Mouse (Mus musculus) CH12.LX (cell line): ENCODE data around the gene Myog. TPM values are rescaled to one million over a fixed set of nuclear protein-coding genes. Genes with fewer than 3 reads are reported as not detected.

ENCODE experiments used
- DNase-seq: peaks from one replicate; pipeline ENCODE4 v3.0.0-alpha.2; 2013; ENCODE audit errors: extremely low read depth
- H3K27ac ChIP-seq: 2 replicates; pipeline ENCODE4 v1.5.1; 2012; ENCODE audit warnings: low read depth, mild to moderate bottlenecking, control low read depth, moderate library complexity; ENCODE audit not compliant: insufficient read depth
- H3K27me3 ChIP-seq: replicated peaks from 2 replicates; pipeline ENCODE3; 2012; ENCODE audit warnings: inconsistent platforms
- H3K36me3 ChIP-seq, 2 experiments: replicated peaks in 1 of 2; 2 replicates each; pipeline versions ENCODE3 to v1.6.1; 2012; ENCODE audit warnings: inconsistent platforms in 1 of 2, low read length in 1 of 2, mild to moderate bottlenecking in 1 of 2, mixed read lengths in 1 of 2, moderate library complexity in 1 of 2; ENCODE audit not compliant: control insufficient read depth in 1 of 2, insufficient read depth in 1 of 2
- H3K4me1 ChIP-seq, 2 experiments: 2 replicates each; pipeline ENCODE4 v1.6.1; 2012; ENCODE audit warnings: inconsistent platforms in 1 of 2, moderate library complexity in 1 of 2; ENCODE audit not compliant: insufficient read depth in 2 of 2, control insufficient read depth in 1 of 2
- H3K4me2 ChIP-seq: 2 replicates; pipeline ENCODE4 v1.6.1; 2012; ENCODE audit warnings: low read depth, mild to moderate bottlenecking, control low read depth; ENCODE audit not compliant: poor library complexity, insufficient read depth, severe bottlenecking
- H3K4me3 ChIP-seq, 3 experiments: fragments of 150-350 bp in 1 of 3; sonication (generic) in 1 of 3; replicated peaks in 1 of 3; 2 replicates each; pipeline versions ENCODE3 to v1.5.1; 2011 to 2012; ENCODE audit warnings: low read depth in 2 of 3, low read length in 2 of 3, mild to moderate bottlenecking in 2 of 3, moderate library complexity in 2 of 3, control low read depth in 1 of 3, improper control_type of control experiment in 1 of 3, inconsistent platforms in 1 of 3, mixed read lengths in 1 of 3; ENCODE audit not compliant: poor library complexity in 1 of 3
- H3K79me2 ChIP-seq: replicated peaks from 2 replicates; pipeline ENCODE4 v1.6.1; 2012; ENCODE audit warnings: mild to moderate bottlenecking, moderate library complexity; ENCODE audit not compliant: control insufficient read depth, poor library complexity, insufficient read depth, severe bottlenecking; ENCODE audit errors: extremely low read depth
- H3K9ac ChIP-seq: 2 replicates; pipeline ENCODE4 v1.6.1; 2012; ENCODE audit warnings: low read depth, mild to moderate bottlenecking, control low read depth, moderate library complexity; ENCODE audit not compliant: insufficient read depth
- H3K9me3 ChIP-seq: replicated peaks from 2 replicates; pipeline ENCODE3; 2012; ENCODE audit warnings: low read length, inconsistent platforms, mixed read lengths
- BHLHE40 ChIP-seq: IDR thresholded peaks from 2 replicates; pipeline ENCODE4 v1.6.1; 2011; ENCODE audit warnings: mild to moderate bottlenecking, low read depth, low read length, improper control_type of control experiment
- CHD1 ChIP-seq: IDR thresholded peaks from 2 replicates; pipeline ENCODE4 v1.6.1; 2012; ENCODE audit warnings: low read depth, low read length, improper control_type of control experiment, inconsistent platforms
- CTCF ChIP-seq, 2 experiments: IDR thresholded peaks in 1 of 2; conservative IDR thresholded peaks in 1 of 2; 2 replicates each; pipeline ENCODE4 v1.5.1; 2011 to 2012; ENCODE audit warnings: low read depth in 2 of 2, low read length in 2 of 2, improper control_type of control experiment in 1 of 2, inconsistent platforms in 1 of 2, mild to moderate bottlenecking in 1 of 2, moderate library complexity in 1 of 2
- E2F4 ChIP-seq: IDR thresholded peaks from 2 replicates; pipeline ENCODE4 v1.6.1; 2011; ENCODE audit warnings: low read depth, low read length, improper control_type of control experiment; ENCODE audit not compliant: insufficient replicate concordance
- EP300 ChIP-seq: IDR thresholded peaks from 2 replicates; pipeline ENCODE4 v1.6.1; 2011; ENCODE audit warnings: low read length, improper control_type of control experiment
- ETS1 ChIP-seq: conservative IDR thresholded peaks from 2 replicates; pipeline ENCODE4 v1.6.1; 2012; ENCODE audit warnings: low read depth, mild to moderate bottlenecking, inconsistent platforms, low read length, improper control_type of control experiment, moderate library complexity
- GABPA ChIP-seq: IDR thresholded peaks from 2 replicates; pipeline ENCODE4 v1.6.1; 2012; ENCODE audit warnings: low read depth, low read length, improper control_type of control experiment, inconsistent platforms; ENCODE audit not compliant: insufficient replicate concordance
- IRF4 ChIP-seq: IDR thresholded peaks from 2 replicates; pipeline ENCODE4 v1.6.1; 2014; ENCODE audit warnings: low read depth, mild to moderate bottlenecking, inconsistent platforms, low read length, improper control_type of control experiment
- JUN ChIP-seq: IDR thresholded peaks from 2 replicates; pipeline ENCODE4 v1.6.1; 2011; ENCODE audit warnings: low read depth, mild to moderate bottlenecking, low read length, improper control_type of control experiment, moderate library complexity; ENCODE audit not compliant: insufficient read depth
- JUND ChIP-seq: conservative IDR thresholded peaks from 2 replicates; pipeline ENCODE4 v1.6.1; 2011; ENCODE audit warnings: low read depth, low read length, improper control_type of control experiment
- KAT2A ChIP-seq: IDR thresholded peaks from 2 replicates; pipeline ENCODE4 v1.6.1; 2012; ENCODE audit warnings: low read length, improper control_type of control experiment, inconsistent platforms; ENCODE audit not compliant: insufficient replicate concordance
- MAFK ChIP-seq: IDR thresholded peaks from 2 replicates; pipeline ENCODE4 v1.6.1; 2011; ENCODE audit warnings: low read length, improper control_type of control experiment; ENCODE audit not compliant: insufficient replicate concordance
- MAX ChIP-seq: IDR thresholded peaks from 2 replicates; pipeline ENCODE4 v1.6.1; 2011; ENCODE audit warnings: low read length, improper control_type of control experiment
- MAZ ChIP-seq: IDR thresholded peaks from 2 replicates; pipeline ENCODE4 v1.6.1; 2012; ENCODE audit warnings: low read depth, mild to moderate bottlenecking, inconsistent platforms, low read length, improper control_type of control experiment, moderate library complexity
- MXI1 ChIP-seq: IDR thresholded peaks from 2 replicates; pipeline ENCODE4 v1.6.1; 2011; ENCODE audit warnings: mild to moderate bottlenecking, low read depth, low read length, improper control_type of control experiment
- NELFE ChIP-seq: IDR thresholded peaks from 2 replicates; pipeline ENCODE4 v1.6.1; 2011; ENCODE audit warnings: low read depth, low read length, improper control_type of control experiment
- NRF1 ChIP-seq: IDR thresholded peaks from 2 replicates; pipeline ENCODE4 v1.6.1; 2014; ENCODE audit warnings: low read depth, mild to moderate bottlenecking, inconsistent platforms, low read length, improper control_type of control experiment, moderate library complexity
- POLR2A ChIP-seq: IDR thresholded peaks from 2 replicates; pipeline ENCODE4 v1.6.1; 2011; ENCODE audit warnings: low read depth, mild to moderate bottlenecking, improper control_type of control experiment, low read length
- POLR2AphosphoS2 ChIP-seq: IDR thresholded peaks from 2 replicates; pipeline ENCODE4 v1.6.1; 2011; ENCODE audit warnings: low read depth, low read length, improper control_type of control experiment
- RAD21 ChIP-seq: IDR thresholded peaks from 2 replicates; pipeline ENCODE4 v1.6.1; 2011; ENCODE audit warnings: low read depth, mild to moderate bottlenecking, low read length, improper control_type of control experiment, moderate library complexity
- RCOR1 ChIP-seq: conservative IDR thresholded peaks from 2 replicates; pipeline ENCODE4 v1.6.1; 2012; ENCODE audit warnings: low read depth, mild to moderate bottlenecking, inconsistent platforms, low read length, improper control_type of control experiment
- SMC3 ChIP-seq: IDR thresholded peaks from 2 replicates; pipeline ENCODE4 v1.6.1; 2011; ENCODE audit warnings: low read depth, low read length, improper control_type of control experiment
- USF2 ChIP-seq: conservative IDR thresholded peaks from 2 replicates; pipeline ENCODE4 v1.6.1; 2011; ENCODE audit warnings: low read depth, low read length, improper control_type of control experiment
- ZC3H11A ChIP-seq: IDR thresholded peaks from 2 replicates; pipeline ENCODE4 v1.6.1; 2012; ENCODE audit warnings: low read depth, mild to moderate bottlenecking, inconsistent platforms, low read length, improper control_type of control experiment
- ZKSCAN1 ChIP-seq: IDR thresholded peaks from 2 replicates; pipeline ENCODE4 v1.6.1; 2012; ENCODE audit warnings: low read depth, inconsistent platforms, low read length, improper control_type of control experiment, borderline replicate concordance
- ZMIZ1 ChIP-seq: IDR thresholded peaks from 2 replicates; pipeline ENCODE4 v1.6.1; 2012; ENCODE audit warnings: low read depth, mild to moderate bottlenecking, inconsistent platforms, low read length, improper control_type of control experiment
- ZNF384 ChIP-seq: IDR thresholded peaks from 2 replicates; pipeline ENCODE4 v1.6.1; 2012; ENCODE audit warnings: low read depth, low read length, improper control_type of control experiment, inconsistent platforms
- dilution Hi-C: fragments of 300-500 bp; cut with MboI; formaldehyde crosslinking; loops from 2 replicates; pipeline ENCODE4 v1.14.3; 2020; ENCODE audit warnings: low sequenced_read_pairs; ENCODE audit not compliant: extremely low pct_unique_long_range_greater_than_20kb, extremely low pct_ligation_motif_present
- in situ Hi-C: fragments of 300-500 bp; cut with MboI; formaldehyde crosslinking; loops from 3 replicates; pipeline ENCODE4 v1.14.3; 2019; ENCODE audit warnings: low sequenced_read_pairs, low pct_ligation_motif_present, low pct_unique_long_range_greater_than_20kb, mixed read lengths
- polyA plus RNA-seq: library from polyadenylated mRNA; unstranded; fragments of >175 nt; gene quantifications from 2 replicates; pipeline ENCODE4 v1.2.1, GENCODE M21; 2012; ENCODE audit warnings: low read depth; ENCODE audit not compliant: insufficient read length
- total RNA-seq, 2 experiments: library from RNA; depleted of rRNA; stranded (reverse); fragments of 300-350 nt in 1 of 2; fragments of >200 nt in 1 of 2; gene quantifications; 2 replicates each; pipeline ENCODE4 v1.2.3; 2012 to 2014

Myog gene
- total and polyA plus RNA-seq, 3 experiments, result not detected

DNA sequence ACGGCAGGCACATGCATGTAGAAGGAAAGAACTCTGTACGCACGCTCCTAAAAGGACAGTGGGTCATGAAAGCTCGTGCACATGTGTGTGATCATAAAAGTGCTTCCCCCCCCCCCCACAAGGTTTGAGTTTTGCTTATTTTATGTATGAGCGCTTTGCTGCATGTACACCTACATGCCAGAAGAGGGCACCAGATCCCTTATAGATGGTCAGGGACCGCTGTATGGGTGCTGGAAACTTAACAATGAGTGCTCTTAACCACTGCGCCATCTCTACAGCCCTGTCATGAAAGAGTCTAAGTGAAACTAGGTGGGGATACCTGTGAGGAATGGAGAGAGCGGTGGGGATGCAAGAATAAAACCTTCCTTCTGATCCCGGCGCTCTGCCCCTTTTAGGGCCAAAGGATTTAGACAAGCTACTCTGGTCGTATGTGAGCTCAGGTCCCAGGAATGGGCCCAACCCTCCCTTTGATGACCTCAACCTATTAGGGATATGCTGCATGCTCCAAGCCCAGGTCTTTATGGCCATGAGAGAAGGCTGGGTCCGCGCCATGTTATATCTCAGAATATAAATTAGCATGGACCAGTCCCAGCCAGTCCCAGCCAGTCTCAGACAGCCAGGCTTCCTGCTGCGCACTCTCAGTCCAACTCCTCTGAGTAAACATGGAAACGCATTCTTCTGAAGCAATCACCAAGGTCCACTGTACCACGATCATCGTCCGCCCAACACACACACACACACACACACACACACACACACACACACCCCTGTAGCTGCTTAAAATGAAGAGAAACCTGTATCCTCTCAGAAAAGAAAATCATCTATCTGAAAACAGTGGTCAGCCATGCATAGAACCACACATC lies 50.2 kb downstream of the Myog start:
- H3K27me3 ChIP-seq, result no peaks in the 10 kb centered on the region
- no peak overlapping the region for H3K4me3 ChIP-seq
- H3K79me2 ChIP-seq, result no peaks in the 10 kb centered on the region
- H3K36me3 ChIP-seq, result peaks cover 4 to 11% of the 10 kb centered on the region in 2 experiments
- H3K9me3 ChIP-seq, result peaks cover 3% of the 10 kb centered on the region
- TF ChIP-seq CTCF (conservative IDR thresholded peaks at IDR 0.05 in 1 of 2, IDR thresholded peaks at IDR 0.05 in 1 of 2; ENCODE audit: low read depth in 2 of 2, low read length in 2 of 2), result peak in 1 of 2 experiments; percentile 38; a peak in 2 of 4 replicates
- TF ChIP-seq GABPA, result no peak
- TF ChIP-seq RAD21, result peak; percentile 19
- no peak for TF ChIP-seq SMC3
- TF ChIP-seq CHD1, result no peak
- no peak for TF ChIP-seq NRF1
- TF ChIP-seq ZNF384, result no peak
- TF ChIP-seq MAZ, result no peak
- no peak overlapping the region for H3K27ac ChIP-seq
- dilution Hi-C loops (no loop called here), in situ Hi-C loops (no loop called here)
- H3K9ac ChIP-seq, result no peak overlapping the region
- H3K4me2 ChIP-seq, result no peak overlapping the region
- no peak for DNase-seq
- peaks cover 6 to 26% of the 10 kb centered on the region in 2 experiments; a peak in 3 of 4 replicates for H3K4me1 ChIP-seq

DNA sequence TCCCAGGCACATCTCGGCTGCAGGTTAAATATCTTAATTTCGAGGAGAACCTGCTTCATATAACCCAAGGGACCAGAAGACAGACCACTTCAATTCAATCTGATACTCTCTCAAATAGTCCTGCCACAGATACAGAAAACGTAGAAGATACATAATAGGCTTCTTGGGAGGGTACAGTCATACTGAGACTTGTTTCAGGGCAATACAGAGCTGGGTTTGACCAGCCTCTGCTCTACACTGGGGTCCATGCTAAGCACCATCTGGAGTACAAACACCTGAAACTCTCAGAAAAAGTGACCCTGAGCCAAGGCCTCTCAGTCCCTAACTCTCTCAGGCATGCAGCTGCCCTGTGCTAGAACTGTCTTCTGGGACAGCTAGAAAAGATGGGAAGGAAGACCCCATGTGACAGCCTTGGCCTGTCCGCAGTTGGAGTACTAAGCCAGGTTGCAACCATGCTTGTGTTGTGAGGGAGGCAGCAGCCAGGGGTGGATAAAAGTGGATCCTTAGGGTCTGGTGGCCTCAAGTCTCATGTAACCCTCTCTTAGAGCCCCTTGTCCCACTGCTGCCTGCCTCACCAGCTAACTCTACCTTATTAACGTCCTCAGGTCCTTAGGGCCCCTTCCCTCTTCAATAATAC lies 52.0 kb downstream of the Myog start:
- Histone ChIP-seq H3K9me3 (peaks cover 3% of the 10 kb centered on the region), H3K27ac (no peak overlapping the region), H3K79me2 (no peaks in the 10 kb centered on the region), H3K36me3 (peaks cover 12 to 27% of the 10 kb centered on the region in 2 experiments), H3K4me1 (peaks cover 6 to 13% of the 10 kb centered on the region in 2 experiments; a peak in 2 of 4 replicates), H3K4me2 (no peak overlapping the region), H3K9ac (no peak overlapping the region)
- dilution Hi-C loops (no loop called here), in situ Hi-C loops (no loop called here)
- DNase-seq, result no peak
- TF ChIP-seq BHLHE40, result no peak
- peak; percentile 41; the same call in 1 of the 2 replicates for TF ChIP-seq EP300
- TF ChIP-seq USF2, result no peak
- TF ChIP-seq ETS1, result no peak
- no peak for TF ChIP-seq MAFK
- peak; percentile 81 for TF ChIP-seq IRF4
- TF ChIP-seq CHD1, result no peak
- no peak for TF ChIP-seq ZC3H11A
- TF ChIP-seq ZKSCAN1, result no peak
- TF ChIP-seq NELFE, result no peak
- TF ChIP-seq POLR2A, result no peak
- no peak for TF ChIP-seq NRF1
- TF ChIP-seq ZMIZ1, result no peak
- TF ChIP-seq ZNF384, result no peak
- TF ChIP-seq JUND, result peak; percentile 79
- TF ChIP-seq POLR2AphosphoS2, result no peak
- no peak for TF ChIP-seq MXI1
- no peak for TF ChIP-seq MAZ
- TF ChIP-seq JUN, result peak; percentile 48; the same call in 1 of the 2 replicates
- no peak for TF ChIP-seq KAT2A
- TF ChIP-seq E2F4, result no peak
- no peak for TF ChIP-seq RCOR1
- no peak for TF ChIP-seq MAX
- no peak for TF ChIP-seq CTCF (conservative IDR thresholded peaks at IDR 0.05 in 1 of 2, IDR thresholded peaks at IDR 0.05 in 1 of 2; ENCODE audit: low read depth in 2 of 2, low read length in 2 of 2)
- TF ChIP-seq, all 38 proteins: peak for 4
- Histone ChIP-seq H3K27me3 (no peaks in the 10 kb centered on the region), H3K4me3 (no peak overlapping the region)
